Mouse (Mus musculus): Measurements from ENCODE around the gene Sumo1. TPM values are rescaled to one million over a fixed set of nuclear protein-coding genes. Genes with fewer than 3 reads are reported as not detected.

Sumo1 gene
- total RNA-seq, 1 experiment: 161 TPM

GRCm38 (mm10) chr1:59569301-59569700 lies 101.3 kb downstream of the Sumo1 start:
- no peak overlapping the region for H3K9ac ChIP-seq (ENCODE audit: insufficient read depth, low read depth, low read length, poor library complexity, severe bottlenecking)
- H3K9me3 ChIP-seq (ENCODE audit: control insufficient read depth, insufficient read depth, low read depth, low read length): no peaks in the 10 kb centered on the region
- peaks cover 0 to 3% of the 10 kb centered on the region in 2 experiments; a peak in 1 of 4 replicates for H3K4me1 ChIP-seq (ENCODE audit: control insufficient read depth in 2 of 2, insufficient read depth in 2 of 2, low read length in 2 of 2, poor library complexity in 1 of 2)
- no peak for TF ChIP-seq ZC3H11A (IDR thresholded peaks at IDR 0.05; ENCODE audit: borderline replicate concordance, low read depth, low read length)
- no peak for TF ChIP-seq ZNF384 (IDR thresholded peaks at IDR 0.05; ENCODE audit: low read depth, low read length)
- no peak for TF ChIP-seq MAFK (IDR thresholded peaks at IDR 0.05; ENCODE audit: insufficient read depth, low read depth, low read length)
- no peak for TF ChIP-seq CHD2 (IDR thresholded peaks at IDR 0.05; ENCODE audit: low read depth, low read length)
- no peak for TF ChIP-seq HCFC1 (IDR thresholded peaks at IDR 0.05; ENCODE audit: borderline replicate concordance, insufficient read depth, low read length)
- no peak for DNase-seq (ENCODE audit: low read depth, low spot score)
- H3K27ac ChIP-seq (ENCODE audit: insufficient read depth, low read depth, low read length, poor library complexity, severe bottlenecking): no peak overlapping the region
- H3K4me3 ChIP-seq (ENCODE audit: insufficient read depth in 1 of 2, low read depth in 1 of 2, low read length in 2 of 2, poor library complexity in 1 of 2, severe bottlenecking in 1 of 2): no peak overlapping the region
- in situ Hi-C loops (cut with MboI; ENCODE audit: low sequenced_read_pairs in 2 of 2, unreplicated experiment in 2 of 2): no loop called here
- no peaks in the 10 kb centered on the region for H3K36me3 ChIP-seq (ENCODE audit: control insufficient read depth, insufficient read depth, low read length, poor library complexity, severe bottlenecking)

DNA sequence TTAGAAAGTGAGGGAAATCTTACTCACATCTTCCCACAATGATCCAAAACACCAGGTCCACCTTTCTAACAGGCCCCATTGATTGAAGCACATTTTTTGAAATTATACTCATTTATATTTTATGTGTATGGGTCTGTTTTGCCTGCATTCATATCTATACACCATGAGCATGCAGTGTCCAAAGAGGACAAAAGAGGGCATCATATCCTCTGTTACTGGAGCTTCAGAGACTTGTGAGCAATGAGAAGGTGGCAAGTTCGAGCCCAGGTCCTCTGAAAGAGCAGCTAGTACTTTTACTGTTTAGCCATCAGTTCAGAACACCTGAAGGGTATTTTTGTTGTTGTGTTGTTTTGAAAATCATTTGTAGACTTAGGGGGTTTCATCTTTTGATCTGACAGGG lies 102.4 kb downstream of the Sumo1 start:
- Histone ChIP-seq H3K27ac (ENCODE audit: insufficient read depth, low read depth, low read length, poor library complexity, severe bottlenecking) (no peak overlapping the region), H3K4me3 (ENCODE audit: insufficient read depth in 1 of 2, low read depth in 1 of 2, low read length in 2 of 2, poor library complexity in 1 of 2, severe bottlenecking in 1 of 2) (no peak overlapping the region), H3K9me3 (ENCODE audit: control insufficient read depth, insufficient read depth, low read depth, low read length) (no peaks in the 10 kb centered on the region), H3K4me1 (ENCODE audit: control insufficient read depth in 2 of 2, insufficient read depth in 2 of 2, low read length in 2 of 2, poor library complexity in 1 of 2) (no peaks in the 10 kb centered on the region), H3K36me3 (ENCODE audit: control insufficient read depth, insufficient read depth, low read length, poor library complexity, severe bottlenecking) (no peaks in the 10 kb centered on the region), H3K9ac (ENCODE audit: insufficient read depth, low read depth, low read length, poor library complexity, severe bottlenecking) (no peak overlapping the region)
- in situ Hi-C loops (cut with MboI; ENCODE audit: low sequenced_read_pairs in 2 of 2, unreplicated experiment in 2 of 2): no loop called here
- no peak for DNase-seq (ENCODE audit: low read depth, low spot score)
- no peak for TF ChIP-seq HCFC1 (IDR thresholded peaks at IDR 0.05; ENCODE audit: borderline replicate concordance, insufficient read depth, low read length)
- TF ChIP-seq ZC3H11A (IDR thresholded peaks at IDR 0.05; ENCODE audit: borderline replicate concordance, low read depth, low read length): no peak
- TF ChIP-seq CHD2 (IDR thresholded peaks at IDR 0.05; ENCODE audit: low read depth, low read length): no peak
- TF ChIP-seq ZNF384 (IDR thresholded peaks at IDR 0.05; ENCODE audit: low read depth, low read length): no peak
- no peak for TF ChIP-seq MAFK (IDR thresholded peaks at IDR 0.05; ENCODE audit: insufficient read depth, low read depth, low read length)

DNA sequence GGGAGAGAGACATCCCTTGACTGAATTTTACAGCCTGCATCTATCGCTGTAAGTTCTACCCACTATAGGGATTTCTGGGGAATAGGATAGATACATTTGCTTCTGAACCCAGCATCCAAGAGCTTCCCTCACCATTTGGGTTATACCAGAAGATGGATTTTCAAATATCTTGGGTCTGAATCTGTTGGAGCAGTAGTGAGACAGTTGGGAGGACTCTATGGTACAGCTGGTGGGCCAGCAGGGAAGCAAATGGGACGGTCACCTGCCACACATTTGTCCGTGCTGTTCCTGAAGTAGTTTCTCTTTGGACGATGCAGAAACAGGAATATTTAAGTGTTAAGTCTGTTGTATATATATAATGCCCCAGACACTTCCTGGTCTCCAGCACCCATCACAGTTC lies 103.1 kb downstream of the Sumo1 start:
- Histone ChIP-seq H3K4me3 (ENCODE audit: insufficient read depth in 1 of 2, low read depth in 1 of 2, low read length in 2 of 2, poor library complexity in 1 of 2, severe bottlenecking in 1 of 2) (no peak overlapping the region), H3K9ac (ENCODE audit: insufficient read depth, low read depth, low read length, poor library complexity, severe bottlenecking) (no peak overlapping the region), H3K27ac (ENCODE audit: insufficient read depth, low read depth, low read length, poor library complexity, severe bottlenecking) (no peak overlapping the region), H3K4me1 (ENCODE audit: control insufficient read depth in 2 of 2, insufficient read depth in 2 of 2, low read length in 2 of 2, poor library complexity in 1 of 2) (peaks cover 0 to 2% of the 10 kb centered on the region in 2 experiments; a peak in 1 of 4 replicates), H3K36me3 (ENCODE audit: control insufficient read depth, insufficient read depth, low read length, poor library complexity, severe bottlenecking) (no peaks in the 10 kb centered on the region), H3K9me3 (ENCODE audit: control insufficient read depth, insufficient read depth, low read depth, low read length) (no peaks in the 10 kb centered on the region)
- in situ Hi-C loops (cut with MboI; ENCODE audit: low sequenced_read_pairs in 2 of 2, unreplicated experiment in 2 of 2): no loop called here
- TF ChIP-seq MAFK (IDR thresholded peaks at IDR 0.05; ENCODE audit: insufficient read depth, low read depth, low read length): no peak
- no peak for TF ChIP-seq ZNF384 (IDR thresholded peaks at IDR 0.05; ENCODE audit: low read depth, low read length)
- no peak for TF ChIP-seq HCFC1 (IDR thresholded peaks at IDR 0.05; ENCODE audit: borderline replicate concordance, insufficient read depth, low read length)
- TF ChIP-seq ZC3H11A (IDR thresholded peaks at IDR 0.05; ENCODE audit: borderline replicate concordance, low read depth, low read length): no peak
- no peak for TF ChIP-seq CHD2 (IDR thresholded peaks at IDR 0.05; ENCODE audit: low read depth, low read length)
- DNase-seq (ENCODE audit: low read depth, low spot score): no peak

GRCm38 (mm10) chr1:59566926-59567325 lies 103.7 kb downstream of the Sumo1 start:
- H3K9me3 ChIP-seq (ENCODE audit: control insufficient read depth, insufficient read depth, low read depth, low read length): no peaks in the 10 kb centered on the region
- H3K27ac ChIP-seq (ENCODE audit: insufficient read depth, low read depth, low read length, poor library complexity, severe bottlenecking): no peak overlapping the region
- in situ Hi-C loops (cut with MboI; ENCODE audit: low sequenced_read_pairs in 2 of 2, unreplicated experiment in 2 of 2): no loop called here
- no peak overlapping the region for H3K9ac ChIP-seq (ENCODE audit: insufficient read depth, low read depth, low read length, poor library complexity, severe bottlenecking)
- TF ChIP-seq MAFK (IDR thresholded peaks at IDR 0.05; ENCODE audit: insufficient read depth, low read depth, low read length): no peak
- no peak overlapping the region for H3K4me3 ChIP-seq (ENCODE audit: insufficient read depth in 1 of 2, low read depth in 1 of 2, low read length in 2 of 2, poor library complexity in 1 of 2, severe bottlenecking in 1 of 2)
- peaks cover 0 to 2% of the 10 kb centered on the region in 2 experiments; a peak in 1 of 4 replicates for H3K4me1 ChIP-seq (ENCODE audit: control insufficient read depth in 2 of 2, insufficient read depth in 2 of 2, low read length in 2 of 2, poor library complexity in 1 of 2)
- DNase-seq (ENCODE audit: low read depth, low spot score): no peak
- H3K36me3 ChIP-seq (ENCODE audit: control insufficient read depth, insufficient read depth, low read length, poor library complexity, severe bottlenecking): no peaks in the 10 kb centered on the region

DNA sequence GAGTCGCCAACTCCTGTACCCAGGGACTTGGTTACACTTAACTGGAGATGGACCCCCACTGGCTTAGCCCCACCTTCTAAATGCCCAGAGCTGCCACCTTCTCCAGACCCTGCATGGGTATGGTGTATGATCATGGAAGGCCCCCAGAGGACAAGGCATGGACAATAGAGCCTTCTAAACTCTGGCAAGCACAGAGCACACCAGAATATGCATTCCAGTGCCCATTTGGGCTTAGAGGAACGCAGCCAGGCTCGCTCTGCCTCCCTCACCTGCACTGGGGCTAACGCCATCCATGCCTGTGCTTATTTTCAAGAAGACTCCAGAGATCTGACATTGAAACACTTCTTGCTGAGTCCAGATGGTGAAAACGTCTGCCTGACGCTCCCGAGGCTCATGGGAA lies 104.4 kb downstream of the Sumo1 start:
- Histone ChIP-seq H3K4me3 (ENCODE audit: insufficient read depth in 1 of 2, low read depth in 1 of 2, low read length in 2 of 2, poor library complexity in 1 of 2, severe bottlenecking in 1 of 2) (no peak overlapping the region), H3K4me1 (ENCODE audit: control insufficient read depth in 2 of 2, insufficient read depth in 2 of 2, low read length in 2 of 2, poor library complexity in 1 of 2) (peaks cover 0 to 2% of the 10 kb centered on the region in 2 experiments; a peak in 1 of 4 replicates), H3K9me3 (ENCODE audit: control insufficient read depth, insufficient read depth, low read depth, low read length) (no peaks in the 10 kb centered on the region), H3K27ac (ENCODE audit: insufficient read depth, low read depth, low read length, poor library complexity, severe bottlenecking) (no peak overlapping the region), H3K36me3 (ENCODE audit: control insufficient read depth, insufficient read depth, low read length, poor library complexity, severe bottlenecking) (no peaks in the 10 kb centered on the region), H3K9ac (ENCODE audit: insufficient read depth, low read depth, low read length, poor library complexity, severe bottlenecking) (no peak overlapping the region)
- TF ChIP-seq HCFC1 (IDR thresholded peaks at IDR 0.05; ENCODE audit: borderline replicate concordance, insufficient read depth, low read length) (no peak), CHD2 (IDR thresholded peaks at IDR 0.05; ENCODE audit: low read depth, low read length) (no peak)
- in situ Hi-C loops (cut with MboI; ENCODE audit: low sequenced_read_pairs in 2 of 2, unreplicated experiment in 2 of 2): no loop called here
- DNase-seq (ENCODE audit: low read depth, low spot score): no peak
